Mouse (Mus musculus): ENCODE measurements around the gene S100a2. TPM values are rescaled to one million over a fixed set of nuclear protein-coding genes. Genes with fewer than 3 reads are reported as not detected.

Gene S100a2
- polyA plus RNA-seq, 1 experiment from 2014 or later: not detected

GRCm38 (mm10) chr3:90598212-90598611, 8.2 kb downstream of the S100a2 start:
- no peak overlapping the region for H3K4me3 ChIP-seq
- no peaks in the 10 kb centered on the region for H3K4me1 ChIP-seq
- no peaks in the 10 kb centered on the region for H3K27me3 ChIP-seq
- WGBS: 79% methylated on average over 4 of the region's 4 CpGs
- H3K9me3 ChIP-seq: no peaks in the 10 kb centered on the region
- no peak for ATAC-seq (ENCODE audit: borderline replicate concordance, extremely low read depth, low FRiP score, low TSS enrichment)
- no peak overlapping the region for H3K27ac ChIP-seq
- H3K9ac ChIP-seq: no peak overlapping the region
- H3K36me3 ChIP-seq: no peaks in the 10 kb centered on the region
- H3K4me2 ChIP-seq: no peak overlapping the region

DNA sequence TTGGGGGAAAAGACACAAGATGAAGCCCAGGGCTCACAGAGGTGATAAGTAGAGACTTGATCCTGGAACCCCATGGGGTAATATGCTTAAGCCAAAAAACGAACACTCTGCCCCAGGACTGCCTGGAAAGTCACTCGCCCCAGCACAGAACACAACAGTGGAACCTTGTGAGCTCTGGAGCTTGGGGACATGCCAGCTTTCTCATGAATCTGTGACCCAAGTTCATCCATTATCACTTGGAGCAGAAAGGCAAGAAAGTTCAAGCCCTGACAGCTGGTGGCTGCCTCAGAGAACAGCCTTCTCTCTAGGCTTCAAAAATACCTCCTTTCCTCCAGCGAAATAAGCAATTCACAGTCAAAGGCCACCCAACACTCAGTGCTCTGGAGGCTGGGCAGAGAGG, 9.4 kb downstream of the S100a2 start:
- ATAC-seq (ENCODE audit: borderline replicate concordance, extremely low read depth, low FRiP score, low TSS enrichment): no peak
- Histone ChIP-seq H3K4me1 (peaks cover 11% of the 10 kb centered on the region), H3K36me3 (no peaks in the 10 kb centered on the region), H3K27ac (no peak overlapping the region), H3K9ac (no peak overlapping the region), H3K4me2 (no peak overlapping the region), H3K4me3 (no peak overlapping the region), H3K9me3 (no peaks in the 10 kb centered on the region), H3K27me3 (no peaks in the 10 kb centered on the region)
- 64% methylated on average over 3 of the region's 3 CpGs for WGBS

DNA sequence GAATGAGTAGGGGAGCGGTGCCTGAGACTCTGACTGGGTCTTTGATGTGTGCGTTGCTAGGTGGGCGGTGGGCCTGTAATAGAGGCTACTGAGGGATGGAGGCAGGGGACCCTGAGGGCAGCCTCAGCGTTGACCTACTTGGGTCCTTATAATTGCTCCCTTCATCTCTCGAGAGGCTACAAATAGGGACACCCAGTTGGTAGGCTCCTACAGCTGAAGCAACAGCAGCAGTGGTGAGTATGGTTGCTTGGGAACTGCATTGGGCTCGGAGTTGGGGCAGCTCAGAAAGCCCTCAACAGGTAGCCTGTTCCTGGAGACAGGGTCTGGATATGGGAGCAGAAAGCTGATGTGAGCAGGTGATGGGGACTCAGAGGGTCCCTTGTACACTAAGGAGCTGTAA, 10.0 kb downstream of the S100a2 start:
- H3K36me3 ChIP-seq: no peaks in the 10 kb centered on the region
- no peak overlapping the region for H3K4me2 ChIP-seq
- H3K27me3 ChIP-seq: no peaks in the 10 kb centered on the region
- H3K4me1 ChIP-seq: peaks cover 17% of the 10 kb centered on the region
- no peak for ATAC-seq (ENCODE audit: borderline replicate concordance, extremely low read depth, low FRiP score, low TSS enrichment)
- H3K27ac ChIP-seq: no peak overlapping the region
- H3K9me3 ChIP-seq: no peaks in the 10 kb centered on the region
- no peak overlapping the region for H3K4me3 ChIP-seq
- 73% methylated on average over 6 of the region's 6 CpGs for WGBS
- no peak overlapping the region for H3K9ac ChIP-seq

GRCm38 (mm10) chr3:90600458-90601195, 10.6 kb downstream of the S100a2 start:
- WGBS: 70% methylated on average over 8 of the region's 8 CpGs
- H3K36me3 ChIP-seq: no peaks in the 10 kb centered on the region
- no peak overlapping the region for H3K4me3 ChIP-seq
- peaks cover 23% of the 10 kb centered on the region for H3K4me1 ChIP-seq
- no peak overlapping the region for H3K27ac ChIP-seq
- H3K9ac ChIP-seq: no peak overlapping the region
- no peaks in the 10 kb centered on the region for H3K9me3 ChIP-seq
- H3K27me3 ChIP-seq: no peaks in the 10 kb centered on the region
- ATAC-seq (ENCODE audit: borderline replicate concordance, extremely low read depth, low FRiP score, low TSS enrichment): no peak
- H3K4me2 ChIP-seq: no peak overlapping the region

DNA sequence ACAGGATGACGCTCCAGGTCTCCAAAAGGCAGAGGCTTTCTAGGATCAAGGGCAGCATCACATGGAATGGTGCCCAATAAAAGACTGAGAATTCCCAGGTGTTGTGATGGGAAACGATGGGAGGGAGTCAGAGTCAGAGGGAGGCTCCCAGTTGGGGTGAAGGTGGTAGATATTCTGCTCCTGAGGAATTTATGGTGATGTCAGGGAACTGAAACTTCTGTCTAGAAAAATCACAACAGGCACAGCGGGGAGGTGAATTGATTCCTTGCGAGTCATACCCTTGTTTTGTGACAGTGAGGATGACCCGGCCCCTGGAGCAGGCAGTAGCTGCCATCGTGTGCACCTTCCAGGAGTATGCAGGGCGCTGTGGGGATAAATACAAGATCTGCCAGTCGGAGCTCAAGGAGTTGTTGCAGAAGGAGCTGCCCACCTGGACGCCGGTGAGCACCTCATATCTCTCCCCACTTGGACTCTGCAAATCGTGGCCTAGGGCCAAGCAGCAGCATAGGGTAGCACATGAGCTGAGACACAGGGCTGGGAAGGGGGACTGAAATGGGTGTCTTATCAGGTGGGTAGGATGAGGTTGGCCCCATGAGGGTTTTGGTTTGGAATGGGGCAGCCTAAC, 11.6 kb downstream of the S100a2 start, which contains the start of gene Gm42674:
Gm42674 (plus strand) TSS at position 419 of the 625 bp plus-strand sequence.
- ATAC-seq (ENCODE audit: borderline replicate concordance, extremely low read depth, low FRiP score, low TSS enrichment): no peak
- 75% methylated on average over 11 of the region's 11 CpGs for WGBS
- Histone ChIP-seq H3K9ac (no peak within 1 kb of the TSS), H3K4me1 (peaks cover 31% of the 10 kb centered on the region), H3K4me2 (no peak within 1 kb of the TSS), H3K27ac (no peak within 1 kb of the TSS), H3K27me3 (no peaks in the 10 kb centered on the region), H3K36me3 (no peaks in the 10 kb centered on the region), H3K4me3 (no peak within 1 kb of the TSS), H3K9me3 (no peaks in the 10 kb centered on the region)

GRCm38 (mm10) chr3:90603623-90604022, 13.6 kb downstream of the S100a2 start, which contains the start of gene S100a4:
Gene S100a4, plus strand, starts transcription at chr3:90603771.
- no peaks in the 10 kb centered on the region for H3K9me3 ChIP-seq
- no peak within 1 kb of the TSS; the same call in 1 of the 2 replicates for H3K4me2 ChIP-seq
- H3K4me1 ChIP-seq: peaks cover 31% of the 10 kb centered on the region
- no peaks in the 10 kb centered on the region for H3K27me3 ChIP-seq
- no peak within 1 kb of the TSS for H3K4me3 ChIP-seq
- H3K27ac ChIP-seq: peak within 1 kb of the TSS; percentile 83
- H3K36me3 ChIP-seq: no peaks in the 10 kb centered on the region
- no peak for ATAC-seq (ENCODE audit: borderline replicate concordance, extremely low read depth, low FRiP score, low TSS enrichment)
- 61% methylated on average over 3 of the region's 3 CpGs for WGBS
- H3K9ac ChIP-seq: no peak within 1 kb of the TSS

DNA sequence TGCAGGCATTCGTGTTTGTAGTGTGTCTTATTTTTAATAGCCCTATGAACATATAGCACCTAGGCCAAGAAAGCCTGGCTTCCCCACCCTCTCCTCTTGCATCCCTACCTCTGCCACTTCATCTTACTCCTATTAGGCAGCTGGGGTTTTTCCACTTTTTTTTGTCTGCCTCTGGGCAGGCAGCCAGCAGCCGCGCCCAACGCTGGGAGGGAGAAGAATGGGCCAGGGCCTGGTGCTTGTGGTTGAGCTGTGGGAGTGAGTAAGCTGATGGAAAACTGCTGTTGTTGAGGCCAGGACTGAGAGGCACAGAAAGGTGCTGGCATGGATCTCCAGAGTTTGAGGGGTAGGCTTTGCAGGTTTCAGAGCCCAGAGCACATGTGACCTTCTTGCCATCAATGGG, 14.4 kb downstream of the S100a2 start:
- no peak overlapping the region for H3K4me3 ChIP-seq
- 10% methylated on average over 4 of the region's 4 CpGs for WGBS
- no peaks in the 10 kb centered on the region for H3K36me3 ChIP-seq
- peaks cover 31% of the 10 kb centered on the region for H3K4me1 ChIP-seq
- no peak overlapping the region for H3K9ac ChIP-seq
- H3K27me3 ChIP-seq: no peaks in the 10 kb centered on the region
- H3K9me3 ChIP-seq: no peaks in the 10 kb centered on the region
- H3K4me2 ChIP-seq: no peak overlapping the region; the same call in 1 of the 2 replicates
- ATAC-seq (ENCODE audit: borderline replicate concordance, extremely low read depth, low FRiP score, low TSS enrichment): peak; percentile 74
- peak overlapping the region; percentile 83 for H3K27ac ChIP-seq

DNA sequence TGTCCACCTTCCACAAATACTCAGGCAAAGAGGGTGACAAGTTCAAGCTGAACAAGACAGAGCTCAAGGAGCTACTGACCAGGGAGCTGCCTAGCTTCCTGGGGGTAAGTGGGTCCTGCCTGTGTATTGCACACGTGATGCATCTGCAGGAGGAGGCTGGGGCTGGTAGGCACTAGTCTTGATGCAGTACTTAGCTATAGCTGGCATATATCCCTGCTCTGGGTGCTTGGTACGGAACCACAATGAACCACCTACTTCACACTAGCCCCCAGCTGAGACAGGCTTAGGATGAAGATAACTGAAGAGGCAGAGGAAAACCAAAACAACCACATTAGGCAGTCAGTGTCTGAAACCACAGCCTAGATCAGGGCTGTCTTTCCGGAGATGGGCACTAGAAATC, 15.0 kb downstream of the S100a2 start:
- H3K9me3 ChIP-seq: no peaks in the 10 kb centered on the region
- peaks cover 31% of the 10 kb centered on the region for H3K4me1 ChIP-seq
- H3K9ac ChIP-seq: no peak overlapping the region
- peak overlapping the region; percentile 83 for H3K27ac ChIP-seq
- ATAC-seq (ENCODE audit: borderline replicate concordance, extremely low read depth, low FRiP score, low TSS enrichment): 0 out of 2 replicates have a peak, but pooled peaks have one; percentile 14
- H3K4me3 ChIP-seq: no peak overlapping the region
- H3K27me3 ChIP-seq: no peaks in the 10 kb centered on the region
- WGBS: 69% methylated on average over 3 of the region's 3 CpGs
- H3K36me3 ChIP-seq: no peaks in the 10 kb centered on the region
- H3K4me2 ChIP-seq: no peak overlapping the region

GRCm38 (mm10) chr3:90605736-90606135, 15.7 kb downstream of the S100a2 start:
- Histone ChIP-seq H3K36me3 (no peaks in the 10 kb centered on the region), H3K4me3 (no peak overlapping the region), H3K27me3 (no peaks in the 10 kb centered on the region), H3K27ac (peak overlapping the region; percentile 83), H3K9ac (no peak overlapping the region), H3K9me3 (no peaks in the 10 kb centered on the region), H3K4me2 (no peak overlapping the region), H3K4me1 (peaks cover 31% of the 10 kb centered on the region)
- WGBS: 74% methylated on average over 2 of the region's 2 CpGs
- ATAC-seq (ENCODE audit: borderline replicate concordance, extremely low read depth, low FRiP score, low TSS enrichment): no peak

DNA sequence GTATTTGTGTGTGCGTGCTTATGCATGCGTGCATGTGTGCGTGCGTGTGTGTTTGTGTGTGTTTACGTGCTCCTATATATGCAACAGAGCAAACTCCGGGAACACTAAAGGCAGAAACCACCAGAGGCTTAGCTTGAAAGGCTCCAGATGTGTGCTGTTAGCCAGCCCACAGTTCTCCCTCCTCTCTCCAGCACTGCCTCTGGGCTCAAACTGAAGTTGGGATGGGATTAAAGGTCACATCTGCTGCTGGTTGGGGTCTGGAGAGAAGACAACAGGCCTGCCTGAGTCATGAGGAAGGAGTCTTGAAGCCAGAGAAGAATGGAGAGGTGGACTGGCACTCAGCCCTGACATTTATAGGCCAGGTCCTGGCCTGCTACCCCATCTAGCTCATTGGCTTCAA, 16.1 kb downstream of the S100a2 start:
- no peaks in the 10 kb centered on the region for H3K27me3 ChIP-seq
- peak; percentile 23; the same call in 1 of the 2 replicates for ATAC-seq (ENCODE audit: borderline replicate concordance, extremely low read depth, low FRiP score, low TSS enrichment)
- no peak overlapping the region for H3K4me3 ChIP-seq
- WGBS: 72% methylated on average over 6 of the region's 6 CpGs
- H3K27ac ChIP-seq: peak overlapping the region; percentile 83
- peaks cover 31% of the 10 kb centered on the region for H3K4me1 ChIP-seq
- no peak overlapping the region for H3K4me2 ChIP-seq
- H3K36me3 ChIP-seq: no peaks in the 10 kb centered on the region
- no peak overlapping the region for H3K9ac ChIP-seq
- no peaks in the 10 kb centered on the region for H3K9me3 ChIP-seq

GRCm38 (mm10) chr3:90607361-90607760, 17.3 kb downstream of the S100a2 start:
- H3K27me3 ChIP-seq: no peaks in the 10 kb centered on the region
- no peak overlapping the region for H3K27ac ChIP-seq
- peaks cover 31% of the 10 kb centered on the region for H3K4me1 ChIP-seq
- no peak overlapping the region for H3K9ac ChIP-seq
- ATAC-seq (ENCODE audit: borderline replicate concordance, extremely low read depth, low FRiP score, low TSS enrichment): no peak
- WGBS: 83% methylated on average over 3 of the region's 3 CpGs
- H3K4me2 ChIP-seq: no peak overlapping the region
- no peak overlapping the region for H3K4me3 ChIP-seq
- no peaks in the 10 kb centered on the region for H3K9me3 ChIP-seq
- H3K36me3 ChIP-seq: no peaks in the 10 kb centered on the region

DNA sequence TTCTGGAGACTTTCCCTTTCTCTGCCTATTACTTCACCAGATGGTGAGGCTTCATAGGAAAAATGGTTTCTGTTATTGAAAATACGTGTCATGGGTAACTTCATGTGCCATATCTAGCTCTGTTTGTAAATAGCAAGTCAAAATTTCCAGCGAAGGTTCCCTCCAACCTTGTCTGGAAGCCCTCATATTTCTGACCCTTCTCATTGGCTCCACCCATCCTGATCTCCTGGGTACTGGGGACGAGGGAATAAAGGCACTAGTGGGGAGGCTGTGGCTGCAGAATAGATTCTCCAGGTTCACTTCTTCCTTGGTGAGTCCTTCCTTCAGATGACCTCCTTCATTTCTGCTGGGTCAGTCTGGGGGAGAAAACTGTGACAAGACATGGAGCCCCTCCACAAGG, 18.2 kb downstream of the S100a2 start, which contains the start of gene S100a5:
S100a5 (plus strand) TSS at position 301 of the 400 bp plus-strand sequence.
- H3K27ac ChIP-seq: no peak within 1 kb of the TSS
- peaks cover 34% of the 10 kb centered on the region for H3K4me1 ChIP-seq
- 53% methylated on average over 3 of the region's 3 CpGs for WGBS
- H3K4me3 ChIP-seq: no peak within 1 kb of the TSS
- H3K27me3 ChIP-seq: no peaks in the 10 kb centered on the region
- no peak within 1 kb of the TSS for H3K4me2 ChIP-seq
- H3K9me3 ChIP-seq: no peaks in the 10 kb centered on the region
- H3K9ac ChIP-seq: no peak within 1 kb of the TSS
- no peak for ATAC-seq (ENCODE audit: borderline replicate concordance, extremely low read depth, low FRiP score, low TSS enrichment)
- no peaks in the 10 kb centered on the region for H3K36me3 ChIP-seq
